Mouse (Mus musculus) heart, adult 2 months (tissue): ENCODE measurements around the gene Smg6.

Source experiments
- CTCF ChIP-seq: fragments of 200-600 bp; IDR thresholded peaks from 2 replicates; pipeline ENCODE4 v1.8.1; 2022; ENCODE audit warnings: antibody characterized with exemption, mild to moderate bottlenecking, moderate library complexity
- EP300 ChIP-seq: fragments of 200-500 bp; IDR thresholded peaks from 2 replicates; pipeline ENCODE4 v1.6.1; 2011; ENCODE audit warnings: low read depth, low read length, control low read depth; ENCODE audit not compliant: insufficient read depth

DNA sequence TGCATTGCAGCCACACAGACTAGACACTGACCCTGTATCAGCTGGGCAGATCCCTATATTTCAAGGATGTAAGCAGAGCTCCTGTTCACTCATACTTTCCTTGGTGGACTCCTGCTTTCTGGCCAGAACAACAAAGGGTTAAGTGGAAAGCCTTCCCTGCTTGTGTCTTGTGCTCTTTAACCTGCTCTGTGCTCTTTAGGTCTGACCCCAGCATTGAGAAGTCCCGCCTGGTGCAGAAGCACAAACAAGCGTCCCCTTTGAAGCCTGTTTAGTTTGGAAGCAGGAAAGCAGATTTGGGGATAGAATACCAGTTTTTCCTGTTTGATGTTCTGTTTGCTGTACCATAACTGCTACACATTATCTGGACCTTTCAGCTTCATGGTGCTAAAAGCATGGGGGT lies 232.3 kb downstream of the Smg6 start:
- TF ChIP-seq EP300, result no peak
- TF ChIP-seq CTCF, result no peak
